Mouse (Mus musculus) stomach, postnatal 0 days (tissue): ENCODE data around the gene Epha10. TPM values are rescaled to one million over a fixed set of nuclear protein-coding genes. Genes with fewer than 3 reads are reported as not detected.
"Not testable (repeated sequence)": the region's sequence is repeated elsewhere in the genome, so short reads cannot be mapped to it uniquely, and the experiment has no call there.

ENCODE experiments used
- ATAC-seq: fragments of 200-750 bp; cut with Nextera tagmentation; 2 replicates; pipeline ENCODE4 v1.8.0; 2017; ENCODE audit not compliant: low FRiP score, low TSS enrichment
- DNase-seq: peaks from one replicate; pipeline ENCODE4 v3.0.0-alpha.2; 2016; ENCODE audit warnings: low spot score
- H3K27ac ChIP-seq: fragments of 300-500 bp; sonication (generic); replicated peaks from 2 replicates; pipeline ENCODE4 v1.5.1; 2014; ENCODE audit warnings: mild to moderate bottlenecking, control low read depth
- H3K27me3 ChIP-seq: fragments of 300-500 bp; sonication (generic); 2 replicates; pipeline ENCODE4 v1.6.1; 2014; ENCODE audit warnings: low read length; ENCODE audit not compliant: control insufficient read depth, insufficient read depth
- H3K36me3 ChIP-seq: fragments of 300-500 bp; sonication (generic); 2 replicates; pipeline ENCODE4 v1.6.1; 2014; ENCODE audit warnings: low read length, mixed read lengths; ENCODE audit not compliant: control insufficient read depth, insufficient read depth
- H3K4me1 ChIP-seq: fragments of 300-500 bp; sonication (generic); replicated peaks from 2 replicates; pipeline ENCODE4 v1.6.1; 2014; ENCODE audit warnings: antibody characterized with exemption; ENCODE audit not compliant: control insufficient read depth, insufficient read depth
- H3K4me2 ChIP-seq: fragments of 300-500 bp; sonication (generic); replicated peaks from 2 replicates; pipeline ENCODE4 v1.6.1; 2014; ENCODE audit warnings: low read depth, mild to moderate bottlenecking, control low read depth, moderate library complexity
- H3K4me3 ChIP-seq: fragments of 300-500 bp; sonication (generic); 2 replicates; pipeline ENCODE4 v1.5.1; 2014; ENCODE audit warnings: low read depth, low read length, control low read depth
- H3K9ac ChIP-seq: fragments of 300-500 bp; sonication (generic); 2 replicates; pipeline ENCODE4 v1.6.1; 2014; ENCODE audit warnings: mild to moderate bottlenecking, low read length, control low read depth, mixed read lengths
- H3K9me3 ChIP-seq: fragments of 300-500 bp; sonication (generic); 2 replicates; pipeline ENCODE4 v1.6.1; 2016; ENCODE audit warnings: low read length; ENCODE audit not compliant: control insufficient read depth
- CTCF ChIP-seq: IDR thresholded peaks from 2 replicates; pipeline ENCODE4 v1.5.1; 2016; ENCODE audit warnings: antibody characterized with exemption, low read depth, mild to moderate bottlenecking, moderate library complexity
- EP300 ChIP-seq: optimal IDR thresholded peaks from 2 replicates; pipeline ENCODE3; 2016; ENCODE audit warnings: antibody characterized with exemption
- WGBS: fragments of 180-500 bp; shearing (Covaris S2); extraction: QIAGEN DNeasy Blood & Tissue Kit; methylation state at CpG from one replicate; pipeline ENCODE4 v1.1.7; 2014; 5-methylcytosine and 5-hydroxymethylcytosine counted together
- polyA plus RNA-seq: library from polyadenylated mRNA; unstranded; fragments of >200 nt; fragmentation: Nextera tagmentation; extraction: Ambion mirVana; gene quantifications from 2 replicates; pipeline ENCODE4 v1.2.1, GENCODE M21; 2015

Epha10 gene
- polyA plus RNA-seq, 1 experiment from 2014 or later: not detected

DNA sequence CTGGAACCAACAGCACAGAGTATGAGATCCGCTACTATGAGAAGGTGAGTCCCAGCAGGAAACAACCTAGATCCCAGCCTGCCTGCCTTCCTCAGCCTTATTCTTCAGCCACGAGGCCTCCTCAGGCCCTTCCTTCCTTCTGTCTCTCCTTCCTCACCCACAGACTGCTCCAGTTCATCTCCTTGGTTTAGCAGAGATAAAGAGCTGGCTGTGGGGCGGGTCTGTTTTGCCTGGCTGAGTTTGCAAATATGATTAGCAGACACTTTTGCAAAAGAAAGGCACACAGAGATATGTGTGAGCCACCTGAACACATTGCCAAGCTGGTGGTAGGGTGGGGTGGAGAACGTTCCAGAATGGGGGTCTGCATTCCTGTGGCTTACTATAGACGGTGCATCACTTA, 19.2 kb downstream of the Epha10 start:
- Histone ChIP-seq H3K27ac (no peak overlapping the region), H3K27me3 (peaks cover 4% of the 10 kb centered on the region; the same call in 1 of the 2 replicates), H3K36me3 (no peaks in the 10 kb centered on the region), H3K9me3 (no peaks in the 10 kb centered on the region), H3K4me1 (no peaks in the 10 kb centered on the region), H3K4me2 (no peak overlapping the region), H3K4me3 (no peak overlapping the region), H3K9ac (no peak overlapping the region)
- 34% methylated on average over 5 of the region's 5 CpGs for WGBS
- ATAC-seq (no peak), DNase-seq (no peak)
- TF ChIP-seq EP300: no peak
- TF ChIP-seq CTCF: no peak

DNA sequence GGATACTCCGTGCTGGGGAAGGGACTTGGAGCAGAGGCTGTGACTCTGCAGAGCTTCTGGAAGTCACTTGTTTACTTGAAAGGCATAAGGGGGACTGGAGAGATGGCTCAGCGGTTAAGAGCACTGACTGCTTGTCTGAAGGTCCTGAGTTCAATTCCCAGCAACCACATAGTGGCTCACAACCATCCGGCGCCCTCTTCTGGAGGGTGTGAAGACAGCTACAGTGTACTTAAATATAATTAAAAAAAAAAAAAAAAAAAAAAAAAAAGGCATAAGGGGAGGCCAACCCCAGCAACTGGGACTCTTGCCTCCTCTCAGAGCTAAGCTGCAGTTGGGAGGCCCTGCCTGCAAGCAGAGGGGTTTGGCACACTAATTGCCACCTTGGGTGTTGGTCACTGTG, 24.7 kb downstream of the Epha10 start:
- H3K36me3 ChIP-seq: no peaks in the 10 kb centered on the region
- ATAC-seq: no peak

DNA sequence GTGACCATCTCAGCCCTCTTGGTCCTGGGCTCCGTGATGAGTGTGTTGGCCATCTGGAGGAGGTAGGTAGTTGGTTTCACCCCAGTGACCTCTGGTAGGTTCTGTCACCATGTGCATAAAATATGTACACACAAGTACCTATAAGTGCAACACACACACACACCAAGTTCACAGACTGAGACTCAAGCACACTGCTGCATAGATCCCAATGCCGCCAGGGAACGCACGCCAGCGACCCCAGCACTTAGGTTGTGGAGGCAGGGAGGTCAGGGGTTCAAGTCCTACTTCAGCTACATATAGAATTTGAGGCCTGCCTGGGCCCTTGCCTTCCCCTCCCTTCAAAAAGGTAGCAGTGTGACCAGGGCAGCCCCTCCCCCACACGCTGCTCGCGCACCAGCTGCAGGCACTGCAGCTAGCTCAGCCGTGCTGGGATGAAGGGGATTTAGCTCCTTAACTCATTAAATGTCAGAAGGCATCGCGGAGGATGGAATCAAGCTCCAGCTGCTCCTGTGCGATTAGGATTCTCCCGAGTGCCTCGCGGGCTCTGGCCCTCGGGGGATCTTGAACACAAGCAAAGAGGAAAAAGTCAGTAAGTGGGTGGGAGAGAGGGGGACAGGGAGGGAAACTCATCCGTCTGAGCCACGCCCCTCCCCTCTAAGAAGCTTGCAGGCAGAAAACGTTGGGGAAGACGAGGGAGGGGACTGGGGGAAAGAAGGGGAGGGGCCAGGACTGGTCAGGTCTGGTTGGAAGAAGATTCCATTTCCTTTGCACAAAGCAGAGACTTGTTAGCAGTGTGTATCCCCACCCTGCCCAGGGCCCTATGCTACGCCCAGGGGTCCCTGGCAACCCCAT, 25.5 kb downstream of the Epha10 start:
- H3K27me3 ChIP-seq: no peaks in the 10 kb centered on the region
- no peak for TF ChIP-seq CTCF
- no peak for TF ChIP-seq EP300
- ATAC-seq: peak; percentile 57; the same call in 1 of the 2 replicates
- no peak for DNase-seq
- no peaks in the 10 kb centered on the region for H3K36me3 ChIP-seq
- H3K27ac ChIP-seq: no peak overlapping the region
- WGBS: 9% methylated on average over 21 of the region's 21 CpGs
- no peaks in the 10 kb centered on the region for H3K4me1 ChIP-seq
- H3K9ac ChIP-seq: no peak overlapping the region
- H3K4me3 ChIP-seq: peak overlapping the region; percentile 12; the same call in 1 of the 2 replicates
- H3K9me3 ChIP-seq: no peaks in the 10 kb centered on the region
- H3K4me2 ChIP-seq: peak overlapping the region; percentile 49

More for the DNA sequence above, 24.7 kb downstream of the Epha10 start:
- no peaks in the 10 kb centered on the region for H3K4me1 ChIP-seq
- TF ChIP-seq CTCF: peak; percentile 28; the same call in 1 of the 2 replicates
- TF ChIP-seq EP300: no peak
- no peaks in the 10 kb centered on the region for H3K9me3 ChIP-seq
- 58% methylated on average over 4 of the region's 4 CpGs for WGBS
- H3K27ac ChIP-seq: no peak overlapping the region
- no peaks in the 10 kb centered on the region for H3K27me3 ChIP-seq
- H3K9ac ChIP-seq: no peak overlapping the region
- H3K4me3 ChIP-seq: no peak overlapping the region
- DNase-seq: no peak
- H3K4me2 ChIP-seq: no peak overlapping the region

DNA sequence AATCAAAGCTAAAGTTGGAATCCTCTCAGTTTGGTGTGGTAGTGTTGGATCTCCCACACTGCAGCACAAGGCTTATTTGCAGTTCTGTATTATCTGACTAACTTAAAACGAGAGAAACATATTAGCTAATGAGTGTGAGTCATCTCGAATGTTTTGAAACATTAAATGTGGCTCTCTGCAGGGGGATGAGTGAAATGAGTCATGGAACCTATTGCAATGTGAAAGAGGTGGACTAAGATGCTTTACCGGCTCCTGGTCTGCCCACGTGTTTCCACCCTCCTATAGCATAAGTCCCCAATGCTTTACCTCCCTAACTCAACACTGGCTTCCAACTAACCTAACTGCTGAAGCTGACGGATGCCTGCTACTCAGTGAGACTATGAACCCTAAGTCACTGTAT, 47.4 kb downstream of the Epha10 start:
- ATAC-seq: no peak
- no peak for TF ChIP-seq CTCF
- no peak for TF ChIP-seq EP300
- Histone ChIP-seq H3K27ac (no peak overlapping the region), H3K36me3 (peaks cover 9% of the 10 kb centered on the region), H3K9me3 (no peaks in the 10 kb centered on the region), H3K4me3 (no peak overlapping the region), H3K9ac (no peak overlapping the region), H3K4me1 (no peaks in the 10 kb centered on the region), H3K4me2 (no peak overlapping the region), H3K27me3 (no peaks in the 10 kb centered on the region)
- WGBS: 79% methylated on average over 5 of the region's 5 CpGs
- DNase-seq: no peak

DNA sequence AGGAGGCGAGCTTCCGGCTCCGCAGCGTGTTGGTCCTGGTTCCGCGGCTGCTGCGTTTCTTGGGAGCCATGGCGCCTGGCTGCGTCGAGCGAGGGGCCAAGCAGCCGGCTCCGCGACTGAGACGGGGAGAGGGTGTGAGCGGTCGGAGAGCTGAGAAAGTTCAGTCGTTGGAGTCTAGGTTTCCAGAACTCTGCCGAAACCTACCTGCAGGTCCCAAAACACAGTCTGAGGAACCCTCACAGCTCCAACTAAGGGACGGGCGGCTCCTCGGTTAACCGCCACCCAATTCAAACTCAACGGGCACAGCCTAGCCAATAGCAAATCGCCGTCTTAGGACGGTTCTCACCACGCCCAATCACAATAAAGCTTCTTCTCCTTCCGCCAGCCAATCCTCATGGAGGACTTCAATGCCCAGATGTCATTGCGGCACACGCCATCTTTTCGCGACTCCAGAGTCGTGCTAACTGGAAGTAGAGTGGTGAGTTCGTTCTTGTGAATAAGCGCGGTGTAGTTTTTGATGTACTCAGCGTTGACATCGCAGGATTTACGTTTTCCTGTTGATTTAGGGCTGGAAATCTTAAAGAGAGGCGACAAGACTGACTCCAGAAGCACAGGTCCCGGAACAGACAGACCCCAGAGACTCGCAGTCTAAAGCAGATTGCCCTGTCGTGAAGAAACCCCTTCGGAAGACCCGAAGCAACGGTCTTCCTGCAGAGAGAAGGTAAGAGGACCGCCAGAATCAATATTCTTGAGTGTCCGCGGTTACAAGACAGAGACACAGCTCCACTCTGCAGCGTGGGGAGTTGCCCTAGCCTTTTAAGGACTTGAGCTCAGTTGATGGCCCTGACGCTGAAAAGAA, 56.1 kb downstream of the Epha10 start, which contains the start of gene 9930104L06Rik:
TSS of gene 9930104L06Rik (plus strand) at position 436 of the 859 bp plus-strand sequence.
- ATAC-seq: peak; percentile 99
- Histone ChIP-seq H3K27me3 (no peaks in the 10 kb centered on the region), H3K36me3 (peaks cover 3% of the 10 kb centered on the region; the same call in 1 of the 2 replicates), H3K9me3 (no peaks in the 10 kb centered on the region), H3K4me1 (peaks cover 6% of the 10 kb centered on the region; the same call in 1 of the 2 replicates), H3K9ac (peak within 1 kb of the TSS; percentile 76), H3K4me2 (peak within 1 kb of the TSS; percentile 95), H3K27ac (no peak within 1 kb of the TSS), H3K4me3 (peak within 1 kb of the TSS; percentile 89)
- TF ChIP-seq EP300 (peak; percentile 62), CTCF (no peak)
- under 1% methylated on average over 52 of the region's 52 CpGs for WGBS
- peak; percentile 95 for DNase-seq

DNA sequence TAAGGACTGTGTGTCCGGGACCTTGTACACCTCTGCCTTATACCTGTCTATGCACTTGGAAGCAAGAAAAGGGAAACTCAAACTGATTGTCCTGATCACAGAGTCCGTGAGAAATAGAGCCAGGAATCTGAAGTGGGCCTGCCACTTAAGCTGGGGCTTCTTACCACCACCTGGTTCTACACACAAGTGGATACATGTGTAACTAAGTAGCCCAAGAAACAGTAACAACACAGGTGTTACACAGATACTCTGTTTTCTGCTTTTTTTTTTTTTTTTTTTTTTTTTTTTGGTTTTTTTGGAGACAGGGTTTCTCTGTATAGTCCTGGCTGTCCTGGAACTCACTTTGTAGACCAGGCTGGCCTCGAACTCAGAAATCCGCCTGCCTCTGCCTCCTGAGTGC, 58.5 kb downstream of the Epha10 start, which contains the start of gene Cdca8:
TSS of gene Cdca8 (minus strand) at position 101 of the 400 bp plus-strand sequence.
- H3K4me1 ChIP-seq, H3K36me3 ChIP-seq, H3K9me3 ChIP-seq, ATAC-seq, H3K27ac ChIP-seq, H3K4me3 ChIP-seq, DNase-seq, H3K27me3 ChIP-seq, H3K4me2 ChIP-seq, H3K9ac ChIP-seq: not testable (repeated sequence)
- WGBS: 90% methylated on average over 4 of the region's 4 CpGs
